Mouse (Mus musculus) A20 (cell line): ENCODE results near the gene Ccdc146.

Experiments
- DNase-seq: peaks from one replicate; pipeline ENCODE4 v3.0.0-alpha.2; 2011; ENCODE audit warnings: low read depth, low spot score

The Ccdc146 gene

GRCm38 (mm10) chr5:21264352-21265021 lies 160.0 kb downstream of the Ccdc146 start:
- DNase-seq = no peak

GRCm38 (mm10) chr5:21263202-21264055 lies 161.0 kb downstream of the Ccdc146 start:
- no peak for DNase-seq

- no peak for DNase-seq
These were observed 163.2 kb downstream of the Ccdc146 start for GRCm38 (mm10) chr5:21261202-21261844.

- no peak for DNase-seq
These were observed 163.7 kb downstream of the Ccdc146 start for GRCm38 (mm10) chr5:21260746-21261145.

GRCm38 (mm10) chr5:21257806-21258205 lies 166.7 kb downstream of the Ccdc146 start:
- DNase-seq = peak; percentile 48

GRCm38 (mm10) chr5:21257126-21257525 lies 167.4 kb downstream of the Ccdc146 start:
- no peak for DNase-seq

- no peak for DNase-seq
These were observed 168.8 kb downstream of the Ccdc146 start for GRCm38 (mm10) chr5:21255551-21256132.

- DNase-seq = peak; percentile 38
These were observed 169.5 kb downstream of the Ccdc146 start for GRCm38 (mm10) chr5:21254731-21255525.

- no peak for DNase-seq
These were observed 175.6 kb downstream of the Ccdc146 start for GRCm38 (mm10) chr5:21248834-21249233.

GRCm38 (mm10) chr5:21247916-21248315 lies 176.6 kb downstream of the Ccdc146 start:
- DNase-seq = no peak

GRCm38 (mm10) chr5:21246794-21247193 lies 177.7 kb downstream of the Ccdc146 start:
- DNase-seq = no peak

- no peak for DNase-seq
These were observed 179.2 kb downstream of the Ccdc146 start for GRCm38 (mm10) chr5:21245241-21245640.

- DNase-seq = no peak
These were observed 179.9 kb downstream of the Ccdc146 start for GRCm38 (mm10) chr5:21244575-21244974.
